Mouse (Mus musculus): ENCODE data around the gene Cep85l.

The Cep85l gene

GRCm38 (mm10) chr10:53337162-53337923, 42.4 kb downstream of the Cep85l start, which contains the start of gene Pln:
Gene Pln (plus strand): TSS chr10:53337667.
- no peak for DNase-seq

- no peak for DNase-seq
Observed at GRCm38 (mm10) chr10:53335974-53336373, 43.8 kb downstream of the Cep85l start.

GRCm38 (mm10) chr10:53335266-53335665, 44.5 kb downstream of the Cep85l start:
- no peak for DNase-seq

- DNase-seq, result no peak
Observed at GRCm38 (mm10) chr10:53332752-53333151, 47.0 kb downstream of the Cep85l start.

- no peak for DNase-seq
Observed at GRCm38 (mm10) chr10:53329257-53329656, 50.5 kb downstream of the Cep85l start.

- no peak for DNase-seq
Observed at GRCm38 (mm10) chr10:53326367-53326766, 53.4 kb downstream of the Cep85l start.

- no peak for DNase-seq
Observed at GRCm38 (mm10) chr10:53324663-53325062, 55.1 kb downstream of the Cep85l start.

GRCm38 (mm10) chr10:53323367-53323766, 56.4 kb downstream of the Cep85l start:
- no peak for DNase-seq

GRCm38 (mm10) chr10:53306674-53307073, 73.1 kb downstream of the Cep85l start:
- DNase-seq, result no peak

GRCm38 (mm10) chr10:53305867-53306266, 73.9 kb downstream of the Cep85l start:
- DNase-seq, result no peak

GRCm38 (mm10) chr10:53285147-53285546, 94.6 kb downstream of the Cep85l start:
- no peak for DNase-seq

- no peak for DNase-seq
Observed at GRCm38 (mm10) chr10:53272228-53272627, 107.5 kb downstream of the Cep85l start.

- no peak for DNase-seq
Observed at GRCm38 (mm10) chr10:53262021-53262420, 117.7 kb downstream of the Cep85l start.

- no peak for DNase-seq
Observed at GRCm38 (mm10) chr10:53235381-53235780, 144.4 kb downstream of the Cep85l start.

GRCm38 (mm10) chr10:53234683-53235082, 145.1 kb downstream of the Cep85l start:
- DNase-seq, result no peak

GRCm38 (mm10) chr10:53234086-53234613, 145.6 kb downstream of the Cep85l start:
- DNase-seq, result no peak

GRCm38 (mm10) chr10:53230809-53231208, 148.9 kb downstream of the Cep85l start:
- DNase-seq, result no peak

GRCm38 (mm10) chr10:53229190-53229589, 150.6 kb downstream of the Cep85l start:
- no peak for DNase-seq

Data from cerebellum, adult 8-10 months (tissue).